Mouse (Mus musculus) small intestine, adult 2 months (tissue): Measurements from ENCODE around the gene Suds3. TPM values are rescaled to one million over a fixed set of nuclear protein-coding genes. Genes with fewer than 3 reads are reported as not detected.
A peak's percentile ranks its signal among the peaks of the same experiment; 100 is the strongest.

Experiments used
- H3K27ac ChIP-seq: fragments of 200-500 bp; 2 replicates; pipeline ENCODE4 v1.5.1; 2012; ENCODE audit warnings: low read depth, low read length, control low read depth, inconsistent platforms; ENCODE audit not compliant: insufficient read depth
- H3K27me3 ChIP-seq: fragments of 200-500 bp; 2 replicates; pipeline ENCODE4 v1.6.1; 2012; ENCODE audit warnings: mild to moderate bottlenecking, moderate library complexity, low read length, inconsistent platforms; ENCODE audit not compliant: control insufficient read depth, insufficient read depth
- H3K36me3 ChIP-seq: fragments of 200-500 bp; 2 replicates; pipeline ENCODE4 v1.6.1; 2012; ENCODE audit warnings: mild to moderate bottlenecking, low read length, control low read depth, inconsistent platforms; ENCODE audit not compliant: control insufficient read depth, insufficient read depth
- H3K4me1 ChIP-seq: fragments of 200-500 bp; 2 replicates; pipeline ENCODE4 v1.6.1; 2012; ENCODE audit warnings: low read length, inconsistent platforms, mixed read lengths; ENCODE audit not compliant: control insufficient read depth, insufficient read depth, insufficient read length
- H3K4me3 ChIP-seq: fragments of 200-500 bp; 2 replicates; pipeline ENCODE4 v1.5.1; 2012; ENCODE audit warnings: low read depth, mild to moderate bottlenecking, control low read depth, inconsistent platforms, low read length, moderate library complexity
- CTCF ChIP-seq: fragments of 200-500 bp; IDR thresholded peaks from 2 replicates; pipeline ENCODE4 v1.5.1; 2012; ENCODE audit warnings: low read depth, mild to moderate bottlenecking, control low read depth, inconsistent platforms, low read length, moderate library complexity, mixed read lengths; ENCODE audit not compliant: insufficient replicate concordance, insufficient read length; ENCODE audit errors: extremely low read depth
- POLR2A ChIP-seq: fragments of 200-500 bp; IDR thresholded peaks from 2 replicates; pipeline ENCODE4 v1.6.1; 2012; ENCODE audit warnings: low read depth, mild to moderate bottlenecking, control low read depth, inconsistent platforms, low read length, moderate library complexity
- WGBS: fragments of 180-500 bp; shearing (Covaris S2); methylation state at CpG from one replicate; pipeline ENCODE4 v1.1.7; 2018; 5-methylcytosine and 5-hydroxymethylcytosine counted together
- polyA plus RNA-seq: library from polyadenylated mRNA; depleted of rRNA; stranded (reverse); fragments of >200 nt; gene quantifications from 2 replicates; pipeline ENCODE4 v1.2.3, GENCODE M21; 2012

The Suds3 gene
- polyA plus RNA-seq, 1 experiment: 114 TPM

DNA sequence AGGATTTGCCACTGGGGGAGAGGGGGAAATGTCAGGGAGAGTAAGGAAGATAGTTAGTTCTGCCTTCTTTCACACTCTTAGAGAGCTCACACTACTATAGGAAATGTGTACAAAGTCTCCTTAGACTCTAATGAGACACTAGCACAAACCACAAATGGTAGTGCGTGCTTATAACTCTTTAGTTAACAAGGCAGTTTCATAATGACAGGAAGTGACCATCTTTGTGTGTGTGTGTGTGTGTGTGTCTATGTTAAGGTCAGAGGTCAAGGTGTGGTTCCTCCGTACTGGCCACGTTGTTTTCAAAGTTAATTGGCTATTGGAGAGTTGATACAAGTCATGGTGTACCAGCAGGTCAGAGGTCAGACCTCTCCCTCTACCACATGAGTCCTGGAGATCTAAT lies 26.8 kb downstream of the Suds3 start:
- H3K4me1 ChIP-seq: peaks cover 6% of the 10 kb centered on the region; the same call in 1 of the 2 replicates
- WGBS: 19% methylated on average over 3 of the region's 3 CpGs
- peaks cover 29% of the 10 kb centered on the region for H3K36me3 ChIP-seq
- no peak overlapping the region for H3K4me3 ChIP-seq
- no peak overlapping the region for H3K27ac ChIP-seq
- peaks cover 6% of the 10 kb centered on the region; the same call in 1 of the 2 replicates for H3K27me3 ChIP-seq
- no peak for TF ChIP-seq CTCF
- TF ChIP-seq POLR2A: no peak

DNA sequence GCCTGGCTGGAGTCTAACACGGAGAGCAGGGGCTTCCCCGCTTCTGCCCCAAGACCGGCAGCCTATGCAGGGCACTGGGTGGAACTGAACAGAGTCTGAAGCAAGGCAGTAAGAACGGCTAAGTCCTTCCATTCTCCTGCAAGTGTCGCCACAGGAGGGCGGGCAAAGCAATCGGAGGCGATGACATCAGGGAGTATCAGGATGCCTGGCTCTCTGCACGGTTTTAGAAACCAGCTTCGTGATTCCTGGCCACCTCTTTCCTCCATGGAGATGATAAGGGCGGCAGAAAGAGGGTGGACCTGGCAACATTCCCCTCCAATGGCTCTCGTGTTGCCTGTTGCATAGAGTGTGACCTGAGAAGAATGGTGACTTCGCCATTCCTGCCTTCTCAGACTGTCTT lies 28.2 kb downstream of the Suds3 start:
- Histone ChIP-seq H3K36me3 (peaks cover 16% of the 10 kb centered on the region), H3K4me3 (peak overlapping the region; percentile 12; the same call in 1 of the 2 replicates), H3K27ac (no peak overlapping the region), H3K27me3 (peaks cover 6% of the 10 kb centered on the region; the same call in 1 of the 2 replicates), H3K4me1 (peaks cover 6% of the 10 kb centered on the region; the same call in 1 of the 2 replicates)
- WGBS: 7% methylated on average over 13 of the region's 13 CpGs
- TF ChIP-seq POLR2A (no peak), CTCF (no peak)

DNA sequence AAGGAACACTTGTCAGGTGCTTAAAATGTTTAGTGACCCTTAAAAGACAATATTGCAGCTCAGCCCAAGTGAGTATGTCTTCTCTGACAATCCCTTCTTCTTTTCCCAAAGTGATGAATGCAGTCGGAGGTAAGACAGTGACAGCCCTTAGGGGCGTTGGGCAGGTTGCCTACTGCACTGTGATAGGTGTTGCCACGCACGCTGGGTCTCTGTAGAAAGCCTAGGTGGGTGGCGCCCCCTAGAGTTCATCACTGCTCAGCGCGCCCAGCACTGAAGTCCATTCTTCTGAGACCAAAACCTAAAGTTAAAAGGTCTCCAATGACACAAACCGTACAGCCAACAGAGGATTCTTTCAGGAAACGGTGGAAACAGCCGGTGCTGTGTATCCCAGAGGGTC lies 46.4 kb downstream of the Suds3 start:
- Histone ChIP-seq H3K27ac (no peak overlapping the region), H3K36me3 (no peaks in the 10 kb centered on the region), H3K4me1 (no peaks in the 10 kb centered on the region), H3K27me3 (no peaks in the 10 kb centered on the region), H3K4me3 (no peak overlapping the region)
- TF ChIP-seq CTCF (peak; percentile 39; the same call in 1 of the 2 replicates), POLR2A (no peak)
- WGBS: 17% methylated on average over 10 of the region's 10 CpGs

DNA sequence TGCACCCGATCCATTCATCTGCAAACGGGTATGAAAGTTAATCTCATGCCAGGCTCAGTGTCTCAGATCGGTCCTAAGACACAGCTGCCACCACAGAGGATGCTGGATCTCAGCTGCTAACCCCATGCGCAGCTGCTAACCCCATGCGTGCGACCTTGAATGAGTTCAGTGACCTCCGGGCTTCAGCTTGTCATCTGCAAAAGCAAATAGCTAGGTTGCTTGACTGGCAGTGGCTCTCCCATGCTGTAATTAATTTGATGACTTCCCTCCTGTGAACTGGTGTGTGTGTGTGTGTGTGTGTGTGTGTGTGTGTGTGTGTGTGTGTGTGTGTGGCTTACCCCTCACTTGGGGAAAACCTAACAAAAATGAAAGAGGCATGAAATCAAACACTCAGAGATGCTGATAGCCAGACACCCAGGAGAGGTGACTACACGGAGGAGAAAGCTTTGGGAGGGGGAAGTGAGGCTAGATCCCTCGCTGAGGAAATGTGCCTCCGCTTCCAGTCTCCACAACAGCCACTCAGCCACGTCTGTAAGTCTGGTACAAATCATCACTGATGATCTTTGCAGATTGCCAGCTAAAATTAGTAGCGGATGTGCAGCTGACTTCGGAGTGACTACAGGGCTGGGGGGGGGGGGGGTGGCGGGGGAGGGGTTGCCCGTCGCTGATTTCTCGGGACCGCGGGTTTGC lies 47.0 kb downstream of the Suds3 start:
- Histone ChIP-seq H3K4me1 (no peaks in the 10 kb centered on the region), H3K4me3 (no peak overlapping the region), H3K27ac (no peak overlapping the region), H3K36me3 (no peaks in the 10 kb centered on the region), H3K27me3 (no peaks in the 10 kb centered on the region)
- whole genome bisulfite sequencing: 23% methylated on average over 19 of the region's 19 CpGs
- TF ChIP-seq POLR2A (no peak), CTCF (no peak)

DNA sequence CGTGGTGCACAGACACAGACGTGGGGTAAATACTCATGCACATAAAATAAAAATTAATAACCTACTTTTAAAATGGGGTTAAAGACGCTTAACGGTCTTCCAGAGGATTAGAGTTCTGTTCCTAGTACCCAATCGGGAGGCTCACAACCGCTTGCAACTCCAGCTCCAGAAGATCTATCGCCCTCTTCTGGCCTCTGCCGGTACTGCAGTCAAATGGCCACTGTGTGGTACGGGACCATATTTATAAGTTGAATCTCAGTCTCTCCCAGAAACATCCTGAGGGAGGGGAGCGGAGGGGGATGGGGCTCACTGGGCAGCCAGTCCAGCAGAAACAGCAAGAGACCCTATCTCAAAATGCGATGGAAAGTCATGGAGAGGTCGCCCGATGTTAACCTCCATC lies 47.7 kb downstream of the Suds3 start:
- WGBS: 80% methylated on average over 13 of the region's 13 CpGs
- TF ChIP-seq POLR2A (no peak), CTCF (peak; percentile 57; the same call in 1 of the 2 replicates)

DNA sequence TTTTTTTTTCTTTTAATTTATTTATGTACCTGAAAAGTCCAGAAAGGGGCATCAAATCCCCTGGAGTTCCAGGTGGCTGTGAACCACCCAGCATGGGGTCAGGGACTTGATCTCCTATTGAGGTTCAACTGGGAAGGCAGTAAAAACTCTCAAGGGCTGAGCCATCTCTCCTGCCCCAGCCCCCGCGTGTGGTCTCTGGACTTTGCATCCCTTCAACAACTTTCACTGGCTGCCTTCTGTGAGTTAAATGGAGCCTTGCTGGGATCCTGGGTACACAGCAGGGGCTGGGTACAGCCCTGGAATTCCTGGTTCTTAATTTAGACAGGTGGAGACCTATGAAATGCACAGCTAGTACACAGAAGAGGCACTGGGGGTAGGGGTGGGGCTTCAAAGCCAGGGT lies 54.7 kb downstream of the Suds3 start:
- TF ChIP-seq CTCF (no peak), POLR2A (no peak)
- Histone ChIP-seq H3K4me3 (no peak overlapping the region), H3K4me1 (no peaks in the 10 kb centered on the region), H3K27ac (no peak overlapping the region), H3K36me3 (no peaks in the 10 kb centered on the region), H3K27me3 (no peaks in the 10 kb centered on the region)
- WGBS: 16% methylated on average over 2 of the region's 2 CpGs

More for the DNA sequence above, 47.7 kb downstream of the Suds3 start:
- no peak overlapping the region for H3K4me3 ChIP-seq
- no peaks in the 10 kb centered on the region for H3K4me1 ChIP-seq
- H3K27ac ChIP-seq: no peak overlapping the region
- H3K36me3 ChIP-seq: no peaks in the 10 kb centered on the region
- H3K27me3 ChIP-seq: no peaks in the 10 kb centered on the region

DNA sequence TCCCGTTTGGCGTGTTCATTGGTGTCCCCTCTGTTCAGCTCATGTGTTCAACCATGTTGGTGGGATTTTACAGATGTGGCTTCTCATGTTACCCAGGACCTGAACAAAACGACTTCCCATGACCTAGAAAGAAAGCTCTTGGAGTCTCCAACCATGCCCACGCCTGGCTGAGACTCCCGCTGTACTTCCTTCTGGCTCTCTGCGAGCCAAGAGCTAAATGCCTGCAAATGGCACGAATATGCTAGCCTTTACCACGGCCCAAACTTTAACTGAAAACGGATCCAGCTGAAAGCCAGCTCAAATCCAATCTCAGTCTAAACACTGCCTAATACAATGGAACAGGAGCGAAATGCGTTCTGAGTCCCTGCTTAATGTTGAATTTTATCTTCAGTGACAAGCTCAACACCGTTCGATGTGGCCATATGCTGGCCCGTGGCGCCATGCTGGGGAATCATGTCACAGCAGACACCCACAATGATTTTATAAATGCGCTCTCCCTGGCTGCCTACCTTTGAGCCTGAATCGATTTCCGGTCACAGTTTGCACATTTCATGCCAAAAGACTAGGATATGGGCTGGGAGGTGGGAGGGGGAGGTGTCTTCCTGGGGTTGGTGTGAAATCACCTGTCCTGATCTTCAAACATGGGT lies 55.3 kb downstream of the Suds3 start:
- Histone ChIP-seq H3K4me3 (no peak overlapping the region), H3K27ac (no peak overlapping the region), H3K27me3 (no peaks in the 10 kb centered on the region), H3K4me1 (no peaks in the 10 kb centered on the region), H3K36me3 (no peaks in the 10 kb centered on the region)
- WGBS: 72% methylated on average over 18 of the region's 18 CpGs
- no peak for TF ChIP-seq POLR2A
- TF ChIP-seq CTCF: no peak

DNA sequence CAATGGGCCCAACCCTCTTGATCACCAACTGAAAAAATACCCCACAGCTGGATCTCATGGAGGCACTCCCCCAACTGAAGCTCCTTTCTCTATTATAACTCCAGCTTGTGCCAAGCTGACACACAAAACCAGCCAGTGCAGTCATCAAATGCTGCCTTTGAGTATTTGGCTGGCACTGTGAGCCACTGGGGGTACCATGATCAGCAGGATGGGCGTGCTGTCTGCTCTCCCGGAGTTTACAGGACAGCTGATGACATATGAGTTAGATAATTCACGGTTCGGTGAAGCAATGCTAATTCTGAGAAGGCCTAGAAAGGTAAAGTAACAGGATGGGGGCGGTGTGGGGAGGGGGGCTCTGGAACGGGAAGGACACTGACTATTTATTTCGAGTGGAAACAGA lies 66.0 kb downstream of the Suds3 start:
- H3K4me3 ChIP-seq: no peak overlapping the region
- no peak overlapping the region for H3K27ac ChIP-seq
- no peaks in the 10 kb centered on the region for H3K27me3 ChIP-seq
- TF ChIP-seq POLR2A (no peak), CTCF (no peak)
- 85% methylated on average over 7 of the region's 7 CpGs for WGBS
- H3K36me3 ChIP-seq: no peaks in the 10 kb centered on the region
- H3K4me1 ChIP-seq: no peaks in the 10 kb centered on the region
